Comparison of ENCODE assay signal across 17 mouse cellular contexts in genomic region chr13:92704189-92704588, GRCm38 (mm10).
DNase-seq lines count a peak whose midpoint lies in the region; ATAC-seq and TF ChIP-seq lines count a peak whose summit lies in the region.
"Had no signal": no experiment of that assay in that cellular context is flagged by ENCODE, and none has a peak within 500 bp of the region (broad histone marks: within the 10 kb centered on the region; RNA-seq: fewer than 3 reads in every experiment).

No protein-coding gene starts in this region.

- H3K9me3 ChIP-seq in hindbrain, embryonic 10.5 days, result no peaks in the 10 kb centered on the region
- H3K9me3 ChIP-seq in hindbrain, embryonic 14.5 days (ENCODE audit: control insufficient read depth, low read length), result no peaks in the 10 kb centered on the region
- H3K9me3 ChIP-seq: embryonic facial prominence, embryonic 10.5 days; forebrain, embryonic 15.5 days; heart, embryonic 10.5 days had no signal

- peak overlapping the region; percentile 70 for H3K27ac ChIP-seq in hindbrain, embryonic 10.5 days
- no peak overlapping the region for H3K27ac ChIP-seq in hindbrain, embryonic 14.5 days
- no peak overlapping the region for H3K27ac ChIP-seq in kidney, adult 2 months (ENCODE audit: insufficient read depth, low read depth, low read length)

- peaks cover 46% of the 10 kb centered on the region for H3K4me1 ChIP-seq in hindbrain, embryonic 10.5 days (replicated peaks)
- H3K4me1 ChIP-seq in hindbrain, embryonic 14.5 days (replicated peaks; ENCODE audit: control insufficient read depth, insufficient read depth, low read length), result no peaks in the 10 kb centered on the region
- peaks cover 1% of the 10 kb centered on the region for H3K4me1 ChIP-seq in kidney, adult 2 months (ENCODE audit: control insufficient read depth, insufficient read depth, low read length)
- H3K4me1 ChIP-seq: forebrain, embryonic 15.5 days had no signal

- H3K4me2 ChIP-seq in hindbrain, embryonic 14.5 days (replicated peaks), result no peak overlapping the region
- H3K4me2 ChIP-seq: forebrain, embryonic 15.5 days had no signal

- no peak for TF ChIP-seq CTCF in kidney, adult 2 months (conservative IDR thresholded peaks at IDR 0.05; ENCODE audit: insufficient read depth, insufficient read length, low read depth, low read length)

- 53% methylated on average over 7 of the region's 7 CpGs for WGBS in hindbrain, embryonic 10.5 days
- 48% methylated on average over 7 of the region's 7 CpGs for WGBS in hindbrain, embryonic 14.5 days
- WGBS in kidney, adult 2 months, result 60% methylated on average over 7 of the region's 7 CpGs

- no peak overlapping the region for H3K4me3 ChIP-seq in hindbrain, embryonic 10.5 days
- no peak overlapping the region for H3K4me3 ChIP-seq in hindbrain, embryonic 14.5 days (replicated peaks; ENCODE audit: low read length)
- H3K4me3 ChIP-seq in kidney, adult 2 months (ENCODE audit: insufficient read depth, low read depth, low read length), result no peak overlapping the region
- H3K4me3 ChIP-seq: embryonic facial prominence, embryonic 10.5 days; forebrain, embryonic 15.5 days; heart, embryonic 10.5 days had no signal

- peaks cover 18% of the 10 kb centered on the region; the same call in 1 of the 2 replicates for H3K36me3 ChIP-seq in hindbrain, embryonic 10.5 days
- peaks cover 23% of the 10 kb centered on the region for H3K36me3 ChIP-seq in hindbrain, embryonic 14.5 days (replicated peaks; ENCODE audit: control insufficient read depth, insufficient read depth)
- H3K36me3 ChIP-seq in kidney, adult 2 months (ENCODE audit: control insufficient read depth, insufficient read depth, low read length), result no peaks in the 10 kb centered on the region

- no peak for TF ChIP-seq POLR2A in kidney, adult 2 months (IDR thresholded peaks at IDR 0.05; ENCODE audit: low read depth, low read length)

- ATAC-seq in hindbrain, embryonic 14.5 days (ENCODE audit: low FRiP score), result no peak
- ATAC-seq: inflammation-experienced regulatory T-cells, adult 6 months had no signal

- H3K27me3 ChIP-seq in hindbrain, embryonic 10.5 days (ENCODE audit: insufficient read depth, poor library complexity, severe bottlenecking), result peaks cover 76% of the 10 kb centered on the region
- H3K27me3 ChIP-seq in hindbrain, embryonic 14.5 days (ENCODE audit: control insufficient read depth, insufficient read depth, low read length), result no peaks in the 10 kb centered on the region
- H3K27me3 ChIP-seq in kidney, adult 2 months (replicated peaks; ENCODE audit: control insufficient read depth, insufficient read depth, low read length), result no peaks in the 10 kb centered on the region
- H3K27me3 ChIP-seq: forebrain, embryonic 15.5 days had no signal

- H3K9ac ChIP-seq in hindbrain, embryonic 14.5 days, result no peak overlapping the region
- H3K9ac ChIP-seq: forebrain, embryonic 15.5 days had no signal

- peak; percentile 8 for DNase-seq in hindbrain, embryonic 10.5 days (ENCODE audit: low spot score)
- no peak for DNase-seq in hindbrain, embryonic 14.5 days (ENCODE audit: low spot score)
- peak; percentile 31 for DNase-seq in kidney, postnatal 10 days
- DNase-seq in kidney, adult 2 months, result no peak
- peak; percentile 13 for DNase-seq in adrenal gland, adult 8-10 months
- DNase-seq in kidney, postnatal 14 days, result peak; percentile 23
- no peak for DNase-seq in left cerebral cortex, adult 18-20 months (ENCODE audit: low spot score in 2 of 2)
- no peak for DNase-seq in urinary bladder, adult 18-20 months (ENCODE audit: low spot score in 2 of 2)
- DNase-seq: cerebellum, adult 11 months; gastrocnemius, postnatal 36 days; lung, adult 2 months; lung, postnatal 36 days; right cerebral cortex, adult 18-20 months had no signal

Comparison
In these comparisons a context has a peak if more than half of its experiments do, and no peak if none do; other contexts are left out.
1. DNase-seq: peak in hindbrain, embryonic 10.5 days (single experiment), kidney, postnatal 10 days (single experiment), adrenal gland, adult 8-10 months (single experiment) and kidney, postnatal 14 days (single experiment); none in hindbrain, embryonic 14.5 days (single experiment), kidney, adult 2 months (single experiment), left cerebral cortex, adult 18-20 months (0 of 2) and urinary bladder, adult 18-20 months (0 of 2).